Mouse (Mus musculus): Measurements from ENCODE around the gene Got2. TPM values are rescaled to one million over a fixed set of nuclear protein-coding genes. Genes with fewer than 3 reads are reported as not detected.
"Not testable (repeated sequence)": the region's sequence is repeated elsewhere in the genome, so short reads cannot be mapped to it uniquely, and the experiment has no call there.

The Got2 gene
- total RNA-seq, 2 experiments from 2014 or later, result 230 to 251 TPM

GRCm38 (mm10) chr8:95875270-95875669, 13.1 kb downstream of the Got2 start:
- DNase-seq (ENCODE audit: low spot score in 2 of 2), result no peak

DNA sequence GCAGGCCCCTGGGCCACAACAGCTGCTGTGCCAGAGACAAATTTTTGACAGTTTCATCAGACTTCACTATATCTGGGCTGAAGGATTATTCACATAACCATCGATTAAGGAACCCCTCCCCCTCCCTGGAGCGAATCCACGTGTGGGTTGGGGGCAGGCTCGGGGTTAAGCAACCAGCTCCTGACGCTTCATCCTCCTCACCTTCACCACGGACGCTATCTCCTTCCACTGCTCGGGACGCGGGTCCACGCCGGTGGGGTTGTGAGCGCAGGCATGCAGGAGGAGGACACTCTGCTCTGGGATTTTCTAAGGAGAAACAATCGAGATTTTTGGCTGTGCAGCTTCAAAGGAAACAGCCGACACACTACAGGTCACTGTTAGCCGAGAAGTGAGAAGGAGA, 16.7 kb downstream of the Got2 start:
- DNase-seq (ENCODE audit: low spot score in 2 of 2), result no peak

- not testable (repeated sequence) for DNase-seq (ENCODE audit: low spot score in 2 of 2)
Measured at GRCm38 (mm10) chr8:95864851-95865250, 23.5 kb downstream of the Got2 start.

DNA sequence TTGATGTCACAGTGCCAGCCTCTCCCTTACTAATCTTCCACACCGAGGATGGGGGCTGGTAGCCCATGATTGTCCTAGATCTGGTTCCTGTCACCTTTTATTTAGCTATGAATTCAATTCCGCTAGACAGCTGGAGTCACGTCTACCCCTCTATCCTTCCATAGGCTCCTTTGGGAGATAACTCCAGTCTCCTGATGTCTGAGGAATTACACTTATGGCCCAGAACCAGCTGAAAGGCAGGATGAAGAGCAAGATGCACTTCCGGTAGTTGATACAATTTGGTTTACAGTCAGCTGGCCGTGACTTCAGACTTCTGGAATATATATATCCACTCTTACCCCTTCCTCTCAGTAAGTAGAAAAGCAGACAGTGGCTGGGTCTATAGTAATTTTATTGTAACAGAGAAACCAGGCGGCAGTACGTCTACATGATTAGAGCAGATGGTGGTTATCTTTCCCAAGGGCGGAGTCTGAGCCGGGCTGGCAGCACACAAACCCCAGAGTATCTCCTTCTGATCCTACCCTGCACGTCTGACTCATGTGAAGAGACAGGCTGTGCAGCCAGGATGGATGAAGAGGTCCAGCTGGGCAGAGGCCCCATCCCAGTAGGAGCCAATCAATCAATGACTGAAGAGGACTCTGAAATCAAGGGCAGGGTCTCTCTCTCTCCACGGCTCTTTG, 24.4 kb downstream of the Got2 start:
- DNase-seq (ENCODE audit: low spot score in 2 of 2), result not testable (repeated sequence)

- DNase-seq (ENCODE audit: low spot score in 2 of 2), result no peak
Measured at GRCm38 (mm10) chr8:95854174-95854573, 34.2 kb downstream of the Got2 start.

DNA sequence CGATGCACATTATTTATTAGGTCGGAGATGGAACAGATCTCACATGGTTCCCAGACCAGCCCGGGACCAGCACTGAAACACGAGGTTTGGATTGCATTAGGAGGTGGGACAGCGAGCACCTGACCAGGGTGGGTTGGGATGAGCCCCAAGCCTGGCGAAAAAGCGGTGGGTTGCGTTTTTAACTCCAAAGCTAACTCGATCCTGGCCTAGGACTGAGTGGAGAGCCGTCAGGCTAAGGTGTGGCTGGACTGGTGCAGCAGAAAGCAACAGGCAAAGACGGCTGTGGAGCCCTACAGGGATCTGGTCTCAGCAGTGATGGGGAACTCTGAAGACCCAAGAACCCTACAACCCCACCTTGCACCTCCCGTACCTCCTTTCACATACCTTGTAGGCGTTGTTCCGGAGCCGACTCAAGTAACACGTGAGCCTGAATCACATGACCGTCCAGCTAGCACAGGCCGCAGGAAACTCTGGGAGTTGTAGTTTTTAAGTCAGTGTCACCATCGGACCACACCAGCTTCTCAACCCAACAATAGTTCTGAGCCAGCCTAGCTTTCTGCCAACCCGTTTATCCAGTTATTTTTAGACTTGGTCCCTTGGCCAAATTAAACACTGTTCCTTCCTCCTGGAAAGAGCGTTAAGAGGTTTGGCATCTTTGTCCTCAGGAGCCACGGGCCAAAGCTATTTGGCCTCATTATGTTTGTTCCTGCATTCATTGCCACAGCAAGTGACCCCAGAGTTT, 35.1 kb downstream of the Got2 start, which contains the start of gene Slc38a7:
Slc38a7 (minus strand) TSS at position 438 of the 742 bp plus-strand sequence.
- peak in 1 of 2 experiments; percentile 62 for DNase-seq (ENCODE audit: low spot score in 2 of 2)

DNA sequence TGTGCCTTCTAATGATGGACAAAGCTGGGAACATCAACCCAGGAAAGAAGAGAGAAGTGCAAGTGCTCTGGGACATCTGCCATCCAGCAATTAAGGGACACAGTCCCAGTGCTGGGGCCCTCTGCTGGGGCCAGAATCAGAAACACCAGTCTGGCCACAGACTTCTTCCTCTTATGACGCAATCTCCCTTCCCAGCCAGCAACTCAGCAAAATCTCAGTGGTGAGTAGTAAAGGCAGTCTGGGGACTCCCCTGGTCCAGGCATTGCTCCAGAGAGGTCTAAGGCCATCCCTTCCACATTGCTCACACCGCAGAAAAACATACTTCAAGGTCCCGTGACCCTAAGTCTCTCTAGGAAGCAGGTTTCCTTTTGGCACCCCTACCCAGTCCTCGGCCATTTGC, 36.1 kb downstream of the Got2 start:
- DNase-seq (ENCODE audit: low spot score in 2 of 2), result no peak

GRCm38 (mm10) chr8:95850326-95850725, 38.0 kb downstream of the Got2 start:
- DNase-seq (ENCODE audit: low spot score in 2 of 2), result no peak

- DNase-seq (ENCODE audit: low spot score in 2 of 2), result no peak
Measured at GRCm38 (mm10) chr8:95848734-95849464, 39.4 kb downstream of the Got2 start.

DNA sequence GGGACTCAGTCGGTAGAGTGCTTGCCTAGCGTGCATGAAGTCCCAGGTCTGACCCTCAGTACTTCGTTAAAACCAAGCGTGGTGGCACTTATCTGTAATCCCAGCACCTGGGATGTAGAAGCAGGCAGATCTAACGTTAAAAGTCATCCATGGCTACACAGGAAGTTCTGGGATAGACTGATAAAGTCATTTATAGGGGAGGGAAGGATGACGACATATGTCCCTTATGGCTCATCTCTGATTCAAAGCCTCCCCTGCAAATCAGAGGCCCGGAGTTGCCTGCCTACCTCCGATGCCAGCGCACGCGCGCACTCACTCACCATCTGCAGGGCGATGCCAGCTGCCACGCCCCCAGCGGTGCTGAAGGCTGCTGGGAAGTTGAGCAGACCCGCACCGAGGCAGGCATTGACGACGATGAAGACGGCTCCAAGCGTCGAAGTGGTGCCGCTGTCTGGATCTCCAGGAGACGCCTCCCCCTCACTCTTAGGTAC, 40.2 kb downstream of the Got2 start:
- DNase-seq (ENCODE audit: low spot score in 2 of 2), result no peak

DNA sequence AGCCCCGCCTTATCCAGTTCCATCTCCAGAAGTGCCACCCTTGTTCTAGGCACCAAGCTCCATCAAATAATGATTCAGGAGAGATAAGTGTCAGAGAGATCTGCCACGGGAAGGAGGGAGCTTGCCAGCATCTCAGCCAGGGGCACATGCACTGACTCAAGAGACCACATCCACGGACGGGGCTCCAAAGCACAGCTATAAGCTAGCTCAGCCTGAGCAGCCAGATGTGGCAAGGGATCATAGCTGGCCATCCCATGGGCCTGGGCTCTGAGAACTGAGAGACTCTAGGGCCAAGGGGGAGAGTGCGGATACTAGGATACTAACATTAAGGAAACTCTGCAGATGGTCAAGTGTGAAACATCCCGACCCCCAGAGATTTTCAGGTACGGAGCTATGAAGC, 43.3 kb downstream of the Got2 start:
- DNase-seq (ENCODE audit: low spot score in 2 of 2), result no peak

GRCm38 (mm10) chr8:95843968-95844367, 44.4 kb downstream of the Got2 start:
- no peak for DNase-seq (ENCODE audit: low spot score in 2 of 2)

DNA sequence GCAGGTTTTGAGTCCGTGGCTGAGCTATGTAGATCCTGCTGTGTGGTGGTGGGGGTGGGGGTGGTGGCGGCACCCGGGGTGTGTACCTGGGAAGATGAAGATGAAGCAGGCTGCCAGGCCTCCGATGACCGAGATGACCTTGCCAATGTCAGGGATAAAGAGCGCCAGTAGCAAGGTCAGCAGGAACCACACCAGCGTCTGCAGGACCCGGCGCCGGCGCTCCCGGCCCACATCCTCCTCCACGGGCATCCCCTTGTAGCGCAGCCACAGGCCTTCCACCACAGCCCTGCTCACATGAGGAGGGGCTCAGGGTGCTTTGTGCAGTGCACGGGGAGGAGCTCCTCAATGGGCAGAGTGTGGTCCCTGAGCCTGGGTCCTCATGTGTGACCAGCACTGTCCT, 46.9 kb downstream of the Got2 start:
- no peak for DNase-seq (ENCODE audit: low spot score in 2 of 2)

GRCm38 (mm10) chr8:95839289-95839688, 49.1 kb downstream of the Got2 start:
- no peak for DNase-seq (ENCODE audit: low spot score in 2 of 2)

GRCm38 (mm10) chr8:95837266-95837665, 51.1 kb downstream of the Got2 start:
- DNase-seq (ENCODE audit: low spot score in 2 of 2), result no peak

- no peak for DNase-seq (ENCODE audit: low spot score in 2 of 2)
Measured at GRCm38 (mm10) chr8:95835891-95836290, 52.5 kb downstream of the Got2 start.

GRCm38 (mm10) chr8:95833435-95833984, 54.8 kb downstream of the Got2 start:
- no peak for DNase-seq (ENCODE audit: low spot score in 2 of 2)

DNA sequence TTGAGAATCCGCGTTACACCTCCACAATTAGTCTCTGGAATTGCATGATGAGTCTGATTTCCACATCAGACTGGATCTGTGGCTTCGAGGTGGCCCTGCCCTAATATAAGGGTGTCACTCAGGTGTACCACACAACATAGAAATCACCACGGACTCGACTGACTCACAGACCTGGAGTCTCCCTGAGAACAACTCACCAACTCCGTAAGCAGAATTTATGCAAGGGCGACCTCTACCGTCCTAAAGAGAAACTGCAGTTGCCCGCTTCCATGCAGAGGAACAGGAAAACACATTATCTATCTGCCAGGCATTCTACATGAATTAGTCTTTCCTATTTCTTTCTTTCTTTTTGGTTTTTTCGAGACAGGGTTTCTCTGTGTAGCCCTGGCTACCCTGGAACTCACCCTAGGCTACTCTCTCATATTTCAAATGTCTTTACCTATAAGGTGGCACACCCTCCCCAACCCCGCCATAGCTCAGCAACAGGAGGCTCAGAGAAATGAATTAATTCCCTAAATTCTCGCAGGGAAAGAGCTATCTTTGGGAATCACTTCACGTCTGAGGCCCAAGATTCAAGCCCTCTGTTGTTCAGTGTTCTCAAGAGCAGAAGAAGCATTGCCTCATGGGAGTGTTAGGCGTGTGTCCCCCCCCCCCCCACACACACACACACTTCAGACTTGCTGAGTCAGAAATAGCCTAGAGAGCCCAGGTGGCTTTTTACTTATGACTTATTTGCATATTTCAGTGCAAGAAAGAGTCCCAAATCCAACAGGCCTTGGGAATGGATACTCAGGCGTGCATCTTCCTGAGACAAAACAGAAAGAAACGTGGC, 55.5 kb downstream of the Got2 start:
- DNase-seq (ENCODE audit: low spot score in 2 of 2), result peak; percentile 50 to 75

DNA sequence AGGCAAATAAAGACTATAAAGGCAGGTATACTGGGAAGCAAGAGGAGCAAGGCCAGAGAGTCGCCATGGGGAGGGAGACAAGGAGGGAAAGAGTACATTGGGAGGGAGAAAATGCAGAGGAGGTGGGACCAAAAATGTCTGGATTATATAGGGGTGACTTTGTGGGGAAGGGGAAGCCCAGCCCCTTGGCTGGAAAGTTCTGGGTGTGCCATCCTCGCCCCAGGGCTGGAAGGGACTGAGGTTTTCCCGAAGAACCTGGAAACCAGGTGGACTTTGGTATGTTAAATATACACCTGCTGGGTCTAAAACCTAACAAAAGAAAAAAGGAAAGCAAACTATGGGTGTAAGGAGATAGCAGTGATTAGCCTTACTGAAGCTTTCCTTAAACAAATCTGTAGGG, 58.2 kb downstream of the Got2 start:
- DNase-seq (ENCODE audit: low spot score in 2 of 2), result no peak

- DNase-seq (ENCODE audit: low spot score in 2 of 2), result not testable (repeated sequence)
Measured at GRCm38 (mm10) chr8:95825162-95825561, 63.2 kb downstream of the Got2 start, which contains the start of gene Sap18b. Gene Sap18b (plus strand): TSS chr8:95825346.

Data from gastrocnemius, postnatal 4 days (tissue).